Comparison of ENCODE assay signal across 18 mouse cellular contexts in the genomic region with DNA sequence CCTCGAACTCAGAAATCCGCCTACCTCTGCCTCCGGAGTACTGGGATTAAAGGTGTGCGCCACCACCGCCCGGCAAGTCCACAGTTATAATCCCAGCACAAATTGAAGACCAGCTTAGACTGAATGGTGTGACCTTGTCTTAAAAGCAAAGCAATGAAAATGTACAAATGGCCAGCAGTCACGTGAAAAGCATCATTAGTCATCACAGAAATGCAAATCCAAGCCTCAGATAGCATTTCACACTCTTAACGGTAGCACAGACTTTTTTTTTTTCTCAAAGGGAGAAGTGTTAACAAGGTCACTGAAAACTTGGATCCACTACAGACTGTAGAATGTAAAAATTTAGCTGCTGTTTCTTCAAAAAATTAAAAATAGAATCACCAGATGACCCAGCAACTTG. TPM values are rescaled to one million over a fixed set of nuclear protein-coding genes. Genes with fewer than 3 reads are reported as not detected.
DNase-seq lines count a peak whose midpoint lies in the region; ATAC-seq and TF ChIP-seq lines count a peak whose summit lies in the region.
"Had no signal": no experiment of that assay in that cellular context is flagged by ENCODE, and none has a peak within 500 bp of the region (broad histone marks: within the 10 kb centered on the region; RNA-seq: fewer than 3 reads in every experiment).

No protein-coding gene starts in this region.

- TF ChIP-seq POLR2A in CH12.LX (IDR thresholded peaks at IDR 0.05; ENCODE audit: low read depth, low read length) = no peak

- peaks cover 5 to 12% of the 10 kb centered on the region in 2 experiments; a peak in 3 of 4 replicates for H3K4me1 ChIP-seq in CH12.LX (ENCODE audit: control insufficient read depth in 1 of 2, insufficient read depth in 2 of 2)
- H3K4me1 ChIP-seq in forebrain, embryonic 11.5 days (replicated peaks; ENCODE audit: control insufficient read depth, insufficient read depth, low read length) = 0 out of 2 replicates have a peak, but pooled peaks cover 2% of the 10 kb centered on the region
- H3K4me1 ChIP-seq: embryonic facial prominence, embryonic 12.5 days had no signal

- in situ Hi-C loops in CH12.LX (cut with MboI; ENCODE audit: low pct_ligation_motif_present, low pct_unique_long_range_greater_than_20kb, low sequenced_read_pairs) = loop anchor here (5.0 kb wide), 1 partner anchor 49 kb away; the partner anchor contains the start of gene 4833439L19Rik

- no peak overlapping the region for H3K4me2 ChIP-seq in CH12.LX (ENCODE audit: insufficient read depth, low read depth, poor library complexity, severe bottlenecking)
- no peak overlapping the region for H3K4me2 ChIP-seq in forebrain, embryonic 11.5 days (ENCODE audit: low read depth, low read length, severe bottlenecking)
- H3K4me2 ChIP-seq: embryonic facial prominence, embryonic 12.5 days; forebrain, embryonic 12.5 days had no signal

- TF ChIP-seq EP300 in CH12.LX (IDR thresholded peaks at IDR 0.05; ENCODE audit: low read length) = no peak

- no peak overlapping the region for H3K27ac ChIP-seq in CH12.LX (ENCODE audit: insufficient read depth, low read depth)
- H3K27ac ChIP-seq in forebrain, embryonic 11.5 days (ENCODE audit: low read depth, low read length) = no peak overlapping the region
- H3K27ac ChIP-seq: embryonic facial prominence, embryonic 10.5 days; embryonic facial prominence, embryonic 12.5 days; forebrain, embryonic 12.5 days had no signal

- H3K36me3 ChIP-seq in CH12.LX (replicated peaks in 1 of 2; ENCODE audit: control insufficient read depth in 1 of 2, insufficient read depth in 1 of 2, low read length in 1 of 2) = no peaks in the 10 kb centered on the region
- no peaks in the 10 kb centered on the region for H3K36me3 ChIP-seq in forebrain, embryonic 11.5 days (ENCODE audit: control insufficient read depth, insufficient read depth, low read length)
- H3K36me3 ChIP-seq: embryonic facial prominence, embryonic 10.5 days; embryonic facial prominence, embryonic 12.5 days; forebrain, embryonic 12.5 days had no signal

- H3K4me3 ChIP-seq in CH12.LX (replicated peaks in 1 of 3; ENCODE audit: low read depth in 2 of 3, low read length in 2 of 3, poor library complexity in 1 of 3) = no peak overlapping the region
- H3K4me3 ChIP-seq in forebrain, embryonic 11.5 days (ENCODE audit: low read depth, low read length) = no peak overlapping the region
- H3K4me3 ChIP-seq: embryonic facial prominence, embryonic 10.5 days; embryonic facial prominence, embryonic 12.5 days; forebrain, embryonic 12.5 days had no signal

- peaks cover 6% of the 10 kb centered on the region for H3K27me3 ChIP-seq in CH12.LX (replicated peaks)
- no peaks in the 10 kb centered on the region for H3K27me3 ChIP-seq in forebrain, embryonic 11.5 days (ENCODE audit: control insufficient read depth, insufficient read depth, low read length)
- H3K27me3 ChIP-seq: embryonic facial prominence, embryonic 12.5 days had no signal

- no peak for TF ChIP-seq RAD21 in CH12.LX (IDR thresholded peaks at IDR 0.05; ENCODE audit: low read depth, low read length)

- no peak for ATAC-seq in forebrain, embryonic 11.5 days (replicated peaks; ENCODE audit: low FRiP score)
- ATAC-seq: activated CD4-positive, CD25-positive, alpha-beta regulatory T cell, adult 4 months; CD4-positive, CD25-positive, alpha-beta regulatory T cell, adult 4 months; forebrain, embryonic 14.5 days; forebrain, embryonic 16.5 days had no signal

- H3K79me2 ChIP-seq in CH12.LX (replicated peaks; ENCODE audit: control insufficient read depth, extremely low read depth, insufficient read depth, poor library complexity, severe bottlenecking) = no peaks in the 10 kb centered on the region

- TF ChIP-seq CTCF in CH12.LX (conservative IDR thresholded peaks at IDR 0.05 in 1 of 2, IDR thresholded peaks at IDR 0.05 in 1 of 2; ENCODE audit: low read depth in 2 of 2, low read length in 2 of 2) = no peak

- peak; percentile 9 for DNase-seq in cerebellum, adult 9-10 months
- no peak for DNase-seq in cerebellum, adult 18-20 months
- DNase-seq in CH12.LX (ENCODE audit: extremely low read depth) = no peak
- DNase-seq in forebrain, embryonic 11.5 days (ENCODE audit: low spot score) = no peak
- DNase-seq in neural tube, embryonic 10.5 days (ENCODE audit: extremely low spot score, low spot score) = no peak
- DNase-seq: adrenal gland, adult 8-10 months; adrenal gland, postnatal 14 days; adrenal gland, postnatal 36 days; B cell, adult 2 months; cerebellum, postnatal 10 days; cerebellum, postnatal 25 days had no signal

- H3K9me3 ChIP-seq in CH12.LX (replicated peaks; ENCODE audit: low read length) = peaks cover 2% of the 10 kb centered on the region
- no peaks in the 10 kb centered on the region for H3K9me3 ChIP-seq in forebrain, embryonic 11.5 days (ENCODE audit: control insufficient read depth, low read length)
- H3K9me3 ChIP-seq: embryonic facial prominence, embryonic 10.5 days; embryonic facial prominence, embryonic 12.5 days; forebrain, embryonic 12.5 days had no signal

- WGBS in forebrain, embryonic 11.5 days = 84% methylated on average over 8 of the region's 8 CpGs

- dilution Hi-C loops in CH12.LX (cut with MboI; ENCODE audit: extremely low pct_ligation_motif_present, extremely low pct_unique_long_range_greater_than_20kb, low sequenced_read_pairs) = no loop called here

- no peak overlapping the region for H3K9ac ChIP-seq in CH12.LX (ENCODE audit: insufficient read depth, low read depth)
- H3K9ac ChIP-seq in forebrain, embryonic 11.5 days (ENCODE audit: low read length) = no peak overlapping the region
- H3K9ac ChIP-seq: embryonic facial prominence, embryonic 12.5 days; forebrain, embryonic 12.5 days had no signal

TF ChIP-seq in CH12.LX, 34 proteins besides CTCF, POLR2A, EP300 and RAD21:
- TF ChIP-seq RCOR1 (conservative IDR thresholded peaks at IDR 0.05; ENCODE audit: low read depth, low read length) = 0 out of 2 replicates have a peak, but pooled peaks have one; percentile 14
- peak; percentile 46 for TF ChIP-seq ZNF384 (IDR thresholded peaks at IDR 0.05; ENCODE audit: low read depth, low read length)
- no peak for TF ChIP-seq USF2 (conservative IDR thresholded peaks at IDR 0.05; ENCODE audit: low read depth, low read length)
- peak; percentile 86 for TF ChIP-seq BHLHE40 (IDR thresholded peaks at IDR 0.05; ENCODE audit: low read depth, low read length)
- no peak for TF ChIP-seq ZMIZ1 (IDR thresholded peaks at IDR 0.05; ENCODE audit: low read depth, low read length)

RNA-seq across cellular contexts. Expression of gene Cltb, which starts 5.2 kb away (rescaled TPM):
- total RNA-seq in CH12.LX (2012; rRNA removed) = 17.9 and 18.9 TPM in 2 replicates
- total RNA-seq in CH12.LX (2014; rRNA removed) = 9.2 and 10.2 TPM in 2 replicates
- polyA plus RNA-seq in CH12.LX (2012; ENCODE audit: insufficient read length, low read depth) = 19.5 and 27.2 TPM in 2 replicates
- 20.0 TPM in 2 replicates for polyA plus RNA-seq in forebrain, embryonic 11.5 days (2014; fragmentation: Nextera tagmentation; extraction: Ambion mirVana)

RNA-seq across cellular contexts. Expression of gene Faf2, which starts 5.3 kb away (rescaled TPM):
- total RNA-seq in CH12.LX (2012; rRNA removed) (39.6 and 40.8 TPM in 2 replicates), CH12.LX (2014; rRNA removed) (43.7 and 50.5 TPM in 2 replicates)
- 51.7 and 56.6 TPM in 2 replicates for polyA plus RNA-seq in CH12.LX (2012; ENCODE audit: insufficient read length, low read depth)
- 83.5 and 89.2 TPM in 2 replicates for polyA plus RNA-seq in forebrain, embryonic 11.5 days (2014; fragmentation: Nextera tagmentation; extraction: Ambion mirVana)

RNA-seq across cellular contexts. Expression of gene Higd2a, which starts 26.3 kb away (rescaled TPM):
- total RNA-seq in CH12.LX (2012; rRNA removed) = 75.7 and 86.0 TPM in 2 replicates
- 44.2 and 51.6 TPM in 2 replicates for total RNA-seq in CH12.LX (2014; rRNA removed)
- polyA plus RNA-seq in CH12.LX (2012; ENCODE audit: insufficient read length, low read depth) = 89.8 and 106 TPM in 2 replicates
- polyA plus RNA-seq in forebrain, embryonic 11.5 days (2014; fragmentation: Nextera tagmentation; extraction: Ambion mirVana) = 144 and 150 TPM in 2 replicates

RNA-seq across cellular contexts. Expression of gene Nop16, which starts 26.4 kb away (rescaled TPM):
- total RNA-seq in CH12.LX (2012; rRNA removed) = 100 and 137 TPM in 2 replicates
- 127 and 132 TPM in 2 replicates for total RNA-seq in CH12.LX (2014; rRNA removed)
- polyA plus RNA-seq in CH12.LX (2012; ENCODE audit: insufficient read length, low read depth) = 187 and 197 TPM in 2 replicates
- polyA plus RNA-seq in forebrain, embryonic 11.5 days (2014; fragmentation: Nextera tagmentation; extraction: Ambion mirVana) = 71.1 and 78.9 TPM in 2 replicates

RNA-seq across cellular contexts. Expression of gene Arl10, which starts 41.5 kb away (rescaled TPM):
- 14.6 and 17.4 TPM in 2 replicates for total RNA-seq in CH12.LX (2012; rRNA removed)
- total RNA-seq in CH12.LX (2014; rRNA removed) = 1.7 TPM in 2 replicates
- 2.5 and 2.9 TPM in 2 replicates for polyA plus RNA-seq in CH12.LX (2012; ENCODE audit: insufficient read length, low read depth)
- 26.4 and 30.3 TPM in 2 replicates for polyA plus RNA-seq in forebrain, embryonic 11.5 days (2014; fragmentation: Nextera tagmentation; extraction: Ambion mirVana)
